Mouse (Mus musculus): ENCODE results near the gene Emc10.

Emc10 gene

GRCm38 (mm10) chr7:44484841-44485571 lies 11.3 kb downstream of the Emc10 start:
- DNase-seq (ENCODE audit: low read depth), result peak; percentile 87

GRCm38 (mm10) chr7:44484109-44484508 lies 12.2 kb downstream of the Emc10 start:
- no peak for DNase-seq (ENCODE audit: low read depth)

- DNase-seq (ENCODE audit: low read depth), result no peak
These were observed 13.4 kb downstream of the Emc10 start for GRCm38 (mm10) chr7:44482836-44483435.

GRCm38 (mm10) chr7:44475046-44475614 lies 21.2 kb downstream of the Emc10 start:
- no peak for DNase-seq (ENCODE audit: low read depth)

GRCm38 (mm10) chr7:44474419-44474818 lies 21.9 kb downstream of the Emc10 start:
- DNase-seq (ENCODE audit: low read depth), result peak; percentile 52

- DNase-seq (ENCODE audit: low read depth), result no peak
These were observed 23.2 kb downstream of the Emc10 start for GRCm38 (mm10) chr7:44472961-44473646.

GRCm38 (mm10) chr7:44472558-44472885 lies 23.8 kb downstream of the Emc10 start:
- no peak for DNase-seq (ENCODE audit: low read depth)

GRCm38 (mm10) chr7:44471880-44472557 lies 24.3 kb downstream of the Emc10 start:
- no peak for DNase-seq (ENCODE audit: low read depth)

GRCm38 (mm10) chr7:44470696-44471612 lies 25.4 kb downstream of the Emc10 start:
- DNase-seq (ENCODE audit: low read depth), result no peak

- no peak for DNase-seq (ENCODE audit: low read depth)
These were observed 26.4 kb downstream of the Emc10 start for GRCm38 (mm10) chr7:44469677-44470675.

- peak; percentile 15 for DNase-seq (ENCODE audit: low read depth)
These were observed 27.6 kb downstream of the Emc10 start for GRCm38 (mm10) chr7:44468644-44469285.

GRCm38 (mm10) chr7:44467811-44468411 lies 28.4 kb downstream of the Emc10 start, which contains the start of gene Josd2:
TSS of gene Josd2 (plus strand) at chr7:44467980.
- peak; percentile 98 for DNase-seq (ENCODE audit: low read depth)

GRCm38 (mm10) chr7:44466888-44467311 lies 29.4 kb downstream of the Emc10 start:
- no peak for DNase-seq (ENCODE audit: low read depth)

GRCm38 (mm10) chr7:44466006-44466887 lies 30.1 kb downstream of the Emc10 start:
- no peak for DNase-seq (ENCODE audit: low read depth)

- no peak for DNase-seq (ENCODE audit: low read depth)
These were observed 31.2 kb downstream of the Emc10 start, which contains the start of gene Aspdh for GRCm38 (mm10) chr7:44465111-44465510. TSS of gene Aspdh (plus strand) at chr7:44465391.

GRCm38 (mm10) chr7:44464511-44464910 lies 31.8 kb downstream of the Emc10 start:
- DNase-seq (ENCODE audit: low read depth), result no peak

- DNase-seq (ENCODE audit: low read depth), result no peak
These were observed 32.6 kb downstream of the Emc10 start for GRCm38 (mm10) chr7:44463556-44464225.
